Mouse (Mus musculus): ENCODE data around the gene Clip2.
A peak's percentile ranks its signal among the peaks of the same experiment; 100 is the strongest.
"Not testable (repeated sequence)": the region's sequence is repeated elsewhere in the genome, so short reads cannot be mapped to it uniquely, and the experiment has no call there.

The Clip2 gene

DNA sequence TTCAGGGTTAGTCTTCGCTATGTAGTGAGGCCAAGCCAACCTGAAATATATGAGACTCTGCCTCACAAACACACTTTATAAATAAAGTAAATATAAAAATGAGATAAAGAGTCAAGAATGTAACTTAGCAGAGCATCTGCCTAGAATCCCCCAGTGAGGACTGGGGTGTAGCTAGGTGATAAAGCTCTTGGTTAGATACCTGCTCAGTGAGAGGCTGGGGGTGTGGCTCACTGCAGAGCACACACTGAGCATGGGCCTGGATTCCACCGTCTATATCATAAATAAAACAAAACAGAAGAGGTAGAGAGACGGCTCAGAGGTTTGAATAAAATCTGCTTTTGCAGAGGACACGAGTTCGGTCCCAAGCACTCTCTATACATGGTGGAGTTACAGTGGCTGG, 88.0 kb downstream of the Clip2 start:
- DNase-seq (ENCODE audit: extremely low spot score, low read depth, low spot score) = no peak

DNA sequence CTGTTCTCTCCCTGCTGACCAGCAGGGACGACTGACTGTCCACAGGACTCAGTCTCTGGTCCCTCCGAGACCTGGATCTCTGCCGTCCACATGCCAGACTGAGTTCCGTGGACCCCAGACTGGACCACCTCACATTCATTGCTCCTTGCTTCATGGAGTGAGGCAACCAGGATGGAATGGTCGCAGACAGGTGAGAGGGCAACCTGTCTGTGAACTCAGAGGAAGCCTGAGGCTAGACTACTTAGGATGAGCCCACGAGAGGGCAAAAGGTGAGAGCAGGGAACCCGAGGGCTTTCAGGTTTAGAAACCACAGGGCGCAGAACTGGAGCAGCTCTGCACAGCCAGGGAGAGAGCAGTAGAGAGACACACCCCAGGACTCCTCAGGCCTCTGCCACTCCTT, 89.5 kb downstream of the Clip2 start:
- DNase-seq (ENCODE audit: extremely low spot score, low read depth, low spot score) = no peak

DNA sequence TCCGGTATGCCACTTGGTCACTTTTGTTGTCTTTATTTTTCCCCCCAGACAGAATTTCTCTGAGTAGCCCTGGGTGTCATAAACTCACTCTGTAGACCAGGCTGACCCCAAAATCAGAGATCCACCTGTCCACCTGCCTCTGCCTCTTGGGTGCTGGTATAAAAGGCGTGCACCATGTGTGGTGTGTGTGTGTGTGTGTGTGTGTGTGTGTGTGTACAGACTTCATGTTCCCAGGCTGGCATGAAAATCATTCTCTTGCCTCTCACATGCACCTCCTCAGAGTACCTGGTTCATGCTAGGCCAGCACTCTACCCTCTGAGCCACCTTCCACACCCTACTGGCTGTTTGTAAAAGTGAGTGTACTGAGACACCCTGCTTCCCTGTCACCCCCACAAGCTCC, 89.9 kb downstream of the Clip2 start:
- DNase-seq (ENCODE audit: extremely low spot score, low read depth, low spot score) = no peak

DNA sequence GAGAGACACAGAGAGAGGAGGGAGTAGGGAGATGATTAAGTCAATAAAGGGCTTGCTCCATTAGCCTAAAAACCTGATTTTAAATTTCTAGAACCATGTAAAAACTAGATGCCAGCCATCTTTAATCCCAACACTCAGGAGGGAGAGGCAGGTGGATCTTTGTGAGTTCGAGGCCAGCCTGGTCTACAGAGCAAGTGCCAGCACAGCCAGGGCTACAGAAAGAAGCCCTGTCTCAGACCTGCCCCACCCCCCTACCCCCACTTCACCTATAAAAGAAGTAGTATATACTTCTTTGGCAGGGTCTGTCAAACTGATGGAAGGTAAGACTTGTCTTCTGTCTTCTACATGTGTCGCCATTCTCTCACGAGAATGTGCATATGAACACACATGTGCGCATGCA, 91.7 kb downstream of the Clip2 start:
- no peak for DNase-seq (ENCODE audit: extremely low spot score, low read depth, low spot score)

DNA sequence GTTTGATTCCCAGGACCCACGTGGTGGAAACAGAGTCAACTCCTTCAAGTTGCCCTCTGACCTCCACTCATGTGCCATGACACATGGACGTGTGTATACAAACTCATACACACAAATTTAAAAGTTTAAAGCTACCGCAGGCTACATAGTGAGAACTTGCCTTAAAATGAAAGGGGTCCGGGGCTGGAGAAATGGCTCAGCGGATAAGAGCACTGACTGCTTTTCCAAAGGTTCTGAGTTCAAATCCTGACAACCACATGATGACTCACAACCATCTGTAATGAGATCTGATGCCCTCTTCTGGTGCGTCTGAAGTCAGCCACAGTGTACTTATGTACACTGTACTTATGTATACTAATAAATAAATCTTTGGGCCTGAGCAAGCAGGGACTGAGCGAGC, 93.1 kb downstream of the Clip2 start:
- no peak for DNase-seq (ENCODE audit: extremely low spot score, low read depth, low spot score)

DNA sequence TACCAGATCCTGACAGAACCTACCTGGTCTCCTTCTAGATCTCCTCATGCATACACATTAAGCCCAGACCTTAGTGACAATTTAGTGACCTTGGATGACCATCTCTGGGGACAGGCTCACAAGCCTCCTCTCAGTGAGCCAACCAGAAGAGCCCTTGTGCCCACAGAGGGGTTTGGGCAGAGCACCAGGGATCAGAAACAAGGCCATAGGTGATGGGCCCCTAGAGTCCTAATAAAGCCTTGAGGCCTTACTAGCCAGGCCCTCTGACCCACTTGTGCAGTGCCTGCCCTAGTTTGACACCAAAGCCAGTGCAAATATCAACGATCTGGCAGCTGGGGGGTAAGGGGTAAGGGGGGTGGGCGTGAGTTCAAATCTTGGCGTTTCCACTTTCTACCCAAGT, 93.8 kb downstream of the Clip2 start:
- DNase-seq (ENCODE audit: extremely low spot score, low read depth, low spot score) = no peak

DNA sequence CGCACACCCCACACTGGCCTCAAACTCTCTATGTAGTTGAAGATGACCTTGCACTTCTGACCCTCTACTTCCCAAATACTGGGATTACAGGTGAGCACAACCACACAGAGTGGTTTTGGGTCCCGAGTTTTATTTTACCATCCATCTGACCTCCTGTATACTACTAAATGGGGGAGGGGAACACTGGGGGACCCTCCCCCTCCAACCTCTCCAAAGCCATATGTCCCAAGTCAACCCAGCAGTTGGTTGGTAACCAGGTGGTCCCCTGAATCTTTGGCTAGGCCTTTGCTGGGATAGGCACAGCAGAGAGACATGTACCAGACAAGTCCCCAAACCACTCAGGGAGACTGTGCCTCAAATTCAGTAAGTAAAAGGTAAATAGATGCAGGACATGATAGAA, 94.9 kb downstream of the Clip2 start:
- DNase-seq (ENCODE audit: extremely low spot score, low read depth, low spot score) = no peak

DNA sequence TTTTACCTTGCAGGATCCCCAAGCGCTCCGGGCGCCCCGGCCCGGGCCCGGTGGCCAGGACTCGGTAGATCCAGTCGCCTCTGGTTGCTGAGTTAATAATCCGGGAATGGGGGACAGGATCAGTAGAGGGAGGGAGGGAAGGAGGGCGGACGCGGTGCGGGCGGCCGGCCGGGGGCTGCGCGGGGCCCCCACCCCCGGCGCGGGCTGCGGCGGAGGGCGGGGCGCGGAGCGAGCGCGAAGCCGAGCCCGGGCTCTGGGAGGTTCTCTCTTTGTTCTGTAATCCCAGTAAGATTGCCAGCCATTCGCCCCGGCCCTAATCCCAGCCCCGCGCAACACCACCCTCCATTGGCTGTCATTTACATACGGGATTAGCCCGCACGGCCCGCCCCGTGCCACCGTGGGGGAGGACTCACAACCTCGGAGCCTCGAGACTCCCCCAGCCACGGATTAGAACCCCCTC, 95.7 kb downstream of the Clip2 start, which contains the start of gene Gtf2ird1:
TSS of gene Gtf2ird1 (minus strand) at position 214 of the 460 bp plus-strand sequence.
- DNase-seq (ENCODE audit: extremely low spot score, low read depth, low spot score) = no peak

DNA sequence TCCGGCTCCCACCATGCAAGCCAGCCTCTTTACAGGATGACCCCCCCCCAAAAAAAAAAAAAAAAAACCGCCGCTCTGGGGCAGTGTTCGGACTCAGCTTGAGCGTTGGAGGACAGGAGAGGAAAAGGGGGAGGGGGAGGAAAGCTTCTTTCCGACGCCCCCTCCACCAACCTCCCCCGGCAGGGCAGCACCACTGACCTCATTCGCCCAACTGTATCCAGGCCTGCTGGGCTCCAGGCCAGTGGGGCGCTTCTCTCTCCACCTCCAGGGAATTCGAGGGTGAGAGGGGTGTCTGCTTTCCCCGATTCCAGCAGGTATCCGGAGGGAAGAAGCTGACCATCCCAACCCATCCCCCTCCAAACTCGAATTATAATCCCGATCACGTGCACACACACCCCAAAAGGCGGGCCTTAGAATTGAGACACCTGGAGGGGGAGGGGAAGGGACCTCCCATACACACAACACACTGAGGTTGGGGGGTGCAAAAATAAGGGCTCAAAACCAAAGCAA, 96.3 kb downstream of the Clip2 start:
- DNase-seq (ENCODE audit: extremely low spot score, low read depth, low spot score) = peak; percentile 58

DNA sequence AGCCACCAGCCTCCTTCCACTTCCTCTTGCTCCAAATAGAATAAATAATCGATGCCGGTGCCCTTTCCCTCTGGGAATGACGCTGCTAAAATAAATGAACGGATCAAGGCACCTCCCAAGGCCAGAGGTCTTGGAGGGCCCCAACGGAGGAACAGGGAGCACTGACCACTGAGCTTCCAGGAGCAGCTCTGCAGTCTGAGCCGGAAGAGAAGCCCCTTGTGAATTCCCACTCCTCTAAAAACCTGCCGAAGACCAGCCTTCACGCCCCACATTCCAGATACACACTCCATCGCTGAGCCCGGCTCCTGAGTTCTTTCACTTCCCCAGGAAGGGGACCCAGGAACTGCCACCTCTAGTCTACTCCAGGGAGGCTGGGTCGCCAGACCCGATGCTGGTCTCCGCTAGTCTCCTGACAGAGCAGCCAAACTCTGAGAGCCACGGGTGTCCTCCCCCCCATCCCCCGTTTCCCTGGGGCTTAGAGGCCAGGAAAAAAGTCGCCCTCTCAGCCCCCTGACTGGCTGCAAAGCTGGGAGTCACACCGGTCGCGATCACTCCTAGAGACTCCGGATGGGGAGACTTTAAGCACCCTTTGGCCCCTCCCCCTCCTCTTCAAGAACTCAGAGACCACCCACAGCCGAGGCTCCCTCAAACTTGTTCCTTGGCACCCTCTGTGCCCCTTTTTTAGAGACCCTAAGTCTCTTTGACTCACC, 96.9 kb downstream of the Clip2 start:
- no peak for DNase-seq (ENCODE audit: extremely low spot score, low read depth, low spot score)

DNA sequence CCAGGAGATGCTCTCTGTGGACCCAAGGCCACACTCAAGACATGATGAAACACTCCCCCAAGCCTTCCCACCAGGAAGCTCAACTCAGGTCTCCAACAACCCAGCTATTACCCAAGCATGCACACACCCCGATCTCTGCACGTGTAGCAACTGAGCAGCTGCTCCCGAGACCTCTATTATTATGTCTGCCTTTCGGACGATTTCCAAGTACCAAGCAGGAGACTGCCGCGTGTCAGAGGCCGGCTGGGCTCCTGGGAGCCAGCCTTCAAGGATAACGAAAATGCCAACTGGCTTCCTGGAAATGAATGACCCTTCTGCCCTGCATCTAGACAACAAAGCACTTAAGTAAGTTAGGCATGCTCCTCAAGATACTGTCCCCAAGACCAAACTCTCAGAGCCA, 97.8 kb downstream of the Clip2 start:
- no peak for DNase-seq (ENCODE audit: extremely low spot score, low read depth, low spot score)

DNA sequence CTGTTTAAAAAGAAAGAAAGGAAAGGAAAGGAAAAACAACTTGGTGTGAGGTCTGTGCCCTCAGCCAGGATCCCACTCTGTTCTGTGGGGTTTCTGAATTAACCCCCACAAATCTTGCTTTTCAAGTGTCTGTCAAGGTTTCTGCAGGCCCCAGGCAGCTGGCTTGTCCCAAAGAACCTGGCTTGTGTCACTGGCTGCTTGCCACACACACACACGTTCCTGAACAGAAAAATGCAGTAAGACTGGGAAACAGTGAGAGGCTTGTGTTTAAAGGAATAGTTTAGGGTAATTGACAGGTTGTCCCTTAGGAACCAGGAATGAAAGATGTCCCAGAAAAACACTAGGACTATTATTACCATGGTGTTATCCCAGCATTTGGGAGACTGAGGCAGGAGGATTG, 98.7 kb downstream of the Clip2 start:
- DNase-seq (ENCODE audit: extremely low spot score, low read depth, low spot score) = no peak

DNA sequence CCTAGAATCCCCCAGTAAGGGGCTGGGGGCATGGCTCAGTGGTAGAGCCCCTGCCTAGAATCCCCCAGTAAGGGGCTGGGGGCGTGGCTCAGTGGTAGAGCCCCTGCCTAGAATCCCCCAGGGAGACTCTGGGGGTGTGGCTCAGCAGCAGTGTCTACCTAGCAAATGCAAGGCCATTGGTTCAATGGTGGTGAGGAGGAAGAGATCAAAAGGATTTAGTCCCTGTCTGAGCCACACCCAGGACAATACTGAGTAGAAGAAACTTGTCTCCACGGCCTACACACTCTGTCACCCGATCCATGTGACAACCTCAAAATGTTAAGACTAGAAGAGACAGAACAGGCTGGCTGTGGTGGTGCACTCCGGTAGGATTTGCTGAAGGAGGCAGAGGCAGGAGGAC, 105.5 kb downstream of the Clip2 start:
- not testable (repeated sequence) for DNase-seq (ENCODE audit: extremely low spot score, low read depth, low spot score)

DNA sequence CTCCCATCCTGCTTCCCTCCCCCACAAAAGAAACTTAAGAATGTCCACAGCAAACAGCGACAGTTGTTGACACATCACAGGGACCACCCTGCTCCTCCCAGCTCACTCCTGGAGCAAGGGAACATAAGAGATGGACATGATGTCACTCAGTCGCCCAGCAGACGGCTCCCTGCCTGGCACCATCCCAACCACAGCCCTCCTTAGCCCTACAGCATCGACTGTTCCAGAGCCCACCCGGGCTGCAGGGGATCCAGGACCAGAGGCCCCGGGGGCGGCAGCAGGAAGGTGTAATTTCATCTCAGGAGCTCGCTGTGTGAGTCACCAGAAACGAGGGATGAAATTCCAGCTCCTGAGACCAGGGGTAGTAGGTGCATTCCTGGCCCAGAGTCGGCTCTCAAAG, 106.3 kb downstream of the Clip2 start:
- DNase-seq (ENCODE audit: extremely low spot score, low read depth, low spot score) = no peak

DNA sequence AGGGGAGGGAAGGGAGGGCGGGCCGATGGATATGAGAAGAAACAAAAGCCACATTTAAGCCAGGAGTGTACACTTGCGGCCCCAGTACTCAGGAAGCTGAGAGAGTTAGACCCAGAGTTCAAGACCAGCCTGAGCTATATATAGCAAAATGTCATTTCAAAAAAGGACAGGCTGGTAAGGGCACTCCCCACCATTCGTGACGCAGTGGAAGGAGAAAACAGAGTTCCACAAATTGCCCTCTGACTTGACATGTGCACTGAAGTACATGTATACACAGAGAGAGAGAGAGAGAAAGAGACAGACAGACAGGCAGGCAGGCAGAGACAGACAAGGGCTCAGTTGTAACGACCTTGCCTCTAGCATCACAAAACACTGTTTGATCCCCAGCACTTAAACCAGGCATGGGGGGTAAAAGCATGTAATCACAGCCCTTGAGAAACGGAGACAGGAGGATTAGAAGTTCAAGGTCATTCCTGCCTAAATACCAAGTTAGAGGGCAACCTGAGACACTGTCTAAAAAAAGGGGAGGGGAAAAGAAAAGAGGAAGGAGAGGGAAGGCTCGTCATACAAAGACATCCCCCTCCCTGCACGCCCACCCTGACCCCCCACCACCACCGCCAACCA, 106.9 kb downstream of the Clip2 start:
- DNase-seq (ENCODE audit: extremely low spot score, low read depth, low spot score) = no peak

DNA sequence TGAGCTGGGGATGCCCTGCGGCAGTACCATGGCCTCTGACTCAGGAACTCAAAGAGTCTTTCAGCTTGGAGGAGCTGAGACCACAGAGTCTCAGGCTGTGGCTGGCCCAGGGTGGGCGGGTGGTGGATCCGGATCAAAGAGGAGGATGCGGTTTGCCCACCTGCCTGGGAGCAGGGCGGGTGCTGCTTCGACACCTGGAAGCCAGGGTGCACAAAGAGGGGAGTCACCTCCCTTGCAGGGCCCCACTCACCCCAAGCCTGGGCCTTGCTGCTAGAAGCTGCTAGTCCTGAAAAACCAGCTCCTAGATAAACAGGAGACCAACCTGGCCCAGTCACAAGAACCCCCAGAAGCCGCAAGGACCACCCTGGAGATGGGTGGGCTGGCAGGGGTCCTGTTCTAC, 107.8 kb downstream of the Clip2 start:
- no peak for DNase-seq (ENCODE audit: extremely low spot score, low read depth, low spot score)

DNA sequence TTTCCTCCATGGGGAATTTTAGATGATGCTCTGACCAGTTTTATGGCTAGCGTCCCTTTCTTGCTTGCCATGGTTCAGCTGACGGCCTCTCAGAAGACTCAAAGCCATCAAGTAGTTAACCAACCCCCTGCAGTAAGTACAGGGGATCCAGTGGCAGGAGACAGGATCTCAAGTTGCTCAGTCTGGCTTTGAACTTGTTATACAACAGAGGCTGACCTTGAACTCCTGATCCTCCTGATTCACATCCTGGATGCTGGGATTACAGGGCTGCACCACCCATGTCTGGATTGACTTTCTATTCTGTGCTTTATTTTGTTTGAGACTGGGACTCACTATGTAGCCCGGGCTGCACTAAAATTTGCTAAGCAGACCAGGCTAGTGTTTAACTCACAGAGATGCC, 110.2 kb downstream of the Clip2 start:
- DNase-seq (ENCODE audit: extremely low spot score, low read depth, low spot score) = no peak

DNA sequence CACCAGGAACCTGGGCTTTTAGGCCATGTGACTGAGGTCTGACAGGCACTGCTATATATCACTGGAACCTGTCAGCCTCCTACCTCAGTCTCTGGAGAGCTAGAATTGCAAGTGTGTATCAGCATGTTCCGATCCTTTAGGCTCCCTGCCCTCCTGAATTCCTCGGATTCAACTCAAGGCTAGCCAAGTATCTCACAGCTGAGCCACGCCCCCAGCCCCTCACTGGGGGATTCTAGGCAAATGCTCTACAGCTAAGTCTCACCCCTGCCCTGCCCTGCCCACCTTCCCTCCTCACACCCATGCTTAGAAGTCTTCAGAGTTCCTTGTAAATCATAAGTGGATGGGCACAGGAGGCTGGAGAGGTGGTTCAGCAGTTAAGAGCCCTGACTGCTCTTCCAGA, 111.1 kb downstream of the Clip2 start:
- no peak for DNase-seq (ENCODE audit: extremely low spot score, low read depth, low spot score)

DNA sequence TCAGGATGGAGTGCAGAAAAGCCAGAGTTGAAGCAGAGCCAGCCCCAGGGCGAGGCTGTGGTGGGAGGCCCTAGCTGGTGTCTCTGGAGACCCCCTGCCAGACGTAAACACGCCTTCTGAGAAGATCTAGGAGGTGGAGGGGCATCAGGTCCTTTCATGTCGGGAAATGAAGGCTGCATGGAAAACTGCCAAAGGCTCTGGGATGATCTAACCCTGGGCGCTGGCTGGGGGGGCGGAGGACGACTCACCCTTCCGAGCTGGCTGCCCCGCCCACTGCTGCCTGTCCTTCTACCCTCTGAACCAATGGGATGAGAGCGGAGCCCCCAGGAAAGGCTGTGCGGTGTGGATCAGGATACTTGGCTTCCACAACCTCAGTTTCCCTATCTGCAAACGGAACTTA, 112.1 kb downstream of the Clip2 start:
- no peak for DNase-seq (ENCODE audit: extremely low spot score, low read depth, low spot score)

DNA sequence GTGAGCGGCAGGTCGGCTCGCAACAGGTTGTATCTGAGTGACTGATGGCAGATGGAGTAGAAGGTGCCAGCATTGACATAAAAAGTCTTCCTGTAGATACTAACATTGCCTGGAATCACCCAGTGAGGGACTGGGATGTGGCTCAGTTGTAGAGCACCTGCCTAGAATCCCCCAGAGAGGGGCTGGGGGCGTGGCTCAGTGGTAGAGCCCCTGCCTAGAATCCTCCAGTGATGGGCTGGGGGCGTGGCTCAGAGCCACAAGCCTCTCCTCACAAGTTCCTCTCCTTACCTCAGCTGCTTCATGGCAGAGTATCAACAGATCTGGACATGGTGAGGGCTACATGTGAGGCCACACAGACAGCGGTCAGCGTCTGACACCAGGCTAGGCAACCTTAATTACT, 112.8 kb downstream of the Clip2 start:
- DNase-seq (ENCODE audit: extremely low spot score, low read depth, low spot score) = no peak

All from hindlimb bud, embryonic 11.5 days (tissue).